Mouse (Mus musculus): ENCODE data around the gene Rora. TPM values are rescaled to one million over a fixed set of nuclear protein-coding genes. Genes with fewer than 3 reads are reported as not detected.

Gene Rora
- total RNA-seq, 2 experiments from 2014 or later, result 30.3 to 33.6 TPM

DNA sequence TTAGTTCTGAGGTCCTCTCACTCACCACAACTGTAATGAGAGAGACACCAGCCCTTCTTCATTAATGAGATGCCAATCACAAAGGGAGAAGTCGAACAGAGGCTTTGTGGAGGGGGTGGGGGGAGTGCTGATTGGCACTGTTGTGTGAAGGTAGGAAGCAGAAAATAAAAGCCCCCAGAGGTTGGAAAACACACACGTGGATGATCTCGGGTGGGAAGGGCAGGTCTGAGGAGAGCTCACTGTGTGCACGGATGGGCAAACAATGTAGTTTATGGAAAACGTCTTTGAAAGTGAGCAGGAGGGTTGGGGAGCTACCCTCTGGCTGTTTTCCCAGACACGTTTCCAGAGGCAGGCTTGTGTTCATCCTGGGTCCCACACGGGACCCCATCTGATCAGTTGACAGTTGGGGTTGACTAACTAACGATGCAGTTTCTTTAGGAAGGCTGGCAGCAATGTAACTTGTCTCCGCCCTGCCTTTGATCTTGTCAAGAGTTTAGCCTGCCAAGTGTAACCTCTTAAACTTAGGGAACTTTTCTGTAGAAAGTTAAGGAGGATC is 460.9 kb downstream of the Rora start:
- intact Hi-C loops (cut with DNase I), result no loop called here
- DNase-seq, result no peak

DNA sequence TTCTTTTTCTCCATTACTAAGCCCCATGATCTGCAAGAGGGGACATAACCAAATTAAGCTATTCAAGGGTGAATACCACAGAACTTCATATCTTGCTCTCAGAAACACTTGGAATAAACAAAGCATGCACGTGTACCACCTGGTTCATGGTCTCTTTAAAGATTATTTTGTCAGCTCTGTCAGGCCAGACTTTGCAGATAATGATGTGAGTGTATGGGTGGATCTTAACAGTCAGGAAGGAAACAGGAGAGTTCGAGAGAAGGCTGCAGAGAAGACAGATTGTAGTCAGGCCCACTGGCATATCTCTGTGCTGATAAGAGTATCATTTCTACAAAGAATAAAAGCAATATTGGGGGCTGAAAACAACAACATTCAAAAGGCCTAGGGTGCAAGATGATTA is 463.2 kb downstream of the Rora start:
- intact Hi-C loops (cut with DNase I), result no loop called here
- no peak for DNase-seq

DNA sequence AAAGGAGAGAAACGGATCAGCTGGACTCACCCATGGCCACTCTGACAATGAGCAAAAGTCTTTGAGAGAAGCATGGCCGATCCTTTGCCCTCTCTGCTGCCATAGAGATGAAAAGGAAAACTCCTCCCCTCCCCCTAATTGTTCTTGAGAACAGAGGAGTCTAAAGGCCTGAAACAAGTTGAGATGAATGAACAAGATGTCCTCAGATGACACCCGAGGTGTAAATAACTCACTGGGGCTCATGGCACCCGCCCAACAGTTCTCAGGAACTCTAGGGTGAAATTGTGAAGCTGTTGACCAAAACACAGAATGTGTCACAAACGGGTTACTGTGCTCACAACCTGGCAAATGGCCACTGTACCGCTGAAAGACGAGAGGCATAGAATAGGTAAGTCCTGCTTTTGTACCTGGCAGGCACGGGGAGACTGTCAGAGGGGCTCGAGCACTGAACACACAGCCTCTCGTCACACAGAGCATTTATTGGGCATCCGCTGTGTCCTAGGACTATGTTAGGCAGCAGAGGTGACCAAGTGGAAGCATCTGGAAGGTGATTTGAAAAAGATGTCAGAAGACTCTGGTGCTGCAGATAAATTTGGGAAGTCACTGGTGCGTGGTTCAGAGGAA is 467.6 kb downstream of the Rora start:
- intact Hi-C loops (cut with DNase I), result no loop called here
- peak in 1 of 2 experiments; percentile 30 for DNase-seq

GRCm38 (mm10) chr9:69125011-69125786 is 471.6 kb downstream of the Rora start:
- DNase-seq, result peak; percentile 70 to 82
- intact Hi-C loops (cut with DNase I), result loop anchor here (5.0 kb wide), 1 partner anchor 162 kb away; no protein-coding TSS in a partner anchor

DNA sequence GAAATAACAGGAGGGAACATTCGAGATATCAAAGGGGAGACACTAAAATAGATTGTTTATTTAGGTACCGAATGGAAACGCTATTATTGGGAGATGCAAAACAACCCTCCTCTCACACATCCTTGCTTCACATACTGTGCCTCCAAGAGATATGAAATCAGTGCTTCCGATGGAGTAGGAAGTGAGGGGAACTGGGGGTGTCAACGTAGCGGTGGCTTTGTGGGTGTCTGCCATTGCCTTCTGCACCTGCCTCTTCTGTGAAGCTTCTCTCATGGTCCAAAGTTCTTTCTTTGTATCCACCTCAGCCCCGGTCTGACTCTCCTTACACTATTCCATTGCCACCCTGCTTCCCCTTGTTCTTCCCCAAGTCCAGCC is 472.2 kb downstream of the Rora start:
- DNase-seq, result peak in 1 of 2 experiments; percentile 59
- intact Hi-C loops (cut with DNase I), result loop anchor here (5.0 kb wide), 1 partner anchor 162 kb away; no protein-coding TSS in a partner anchor

- no peak for DNase-seq
- intact Hi-C loops (cut with DNase I), result loop anchor here (5.0 kb wide), 1 partner anchor 161 kb away; no protein-coding TSS in a partner anchor
Measured at GRCm38 (mm10) chr9:69126595-69126994, 473.0 kb downstream of the Rora start.

DNA sequence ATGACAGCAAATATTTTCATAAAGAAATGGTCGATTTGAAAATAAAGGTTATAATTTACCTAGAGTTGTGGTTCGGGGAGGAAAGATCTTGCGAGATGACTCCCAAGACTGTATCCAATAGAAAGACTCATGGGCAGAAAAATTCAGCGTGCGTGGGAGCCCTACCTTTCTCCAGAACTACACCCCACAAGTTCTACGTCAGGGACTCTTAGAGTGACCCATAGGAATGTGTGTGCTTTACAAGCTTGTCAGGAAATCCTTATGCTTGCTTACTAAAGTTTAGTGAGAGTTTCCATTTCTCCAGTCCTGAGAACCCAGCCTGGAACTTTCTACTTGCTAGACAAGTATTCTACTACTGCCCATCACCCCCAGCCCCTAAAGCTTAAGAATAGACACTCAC is 474.7 kb downstream of the Rora start:
- intact Hi-C loops (cut with DNase I), result loop anchor here (5.0 kb wide), 1 partner anchor 159 kb away; no protein-coding TSS in a partner anchor
- no peak for DNase-seq

DNA sequence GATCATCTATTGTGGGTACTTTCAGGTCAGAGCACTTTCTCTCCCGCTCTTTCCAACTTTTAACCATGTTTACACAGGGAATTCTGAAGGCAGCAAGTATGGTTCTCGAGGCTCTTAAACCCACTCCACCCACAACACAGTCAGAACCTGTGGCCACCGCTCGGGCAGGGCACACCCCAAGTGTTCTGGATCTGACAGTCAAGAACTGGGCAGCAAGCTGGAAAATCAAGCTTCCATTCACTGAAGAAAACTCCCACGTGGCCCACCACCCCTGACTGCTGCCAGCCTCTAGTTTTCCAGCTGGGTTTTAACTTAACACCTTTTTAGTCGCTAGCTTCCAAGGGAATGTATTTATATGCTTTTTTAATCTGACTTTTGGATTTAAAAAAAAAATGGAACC is 479.4 kb downstream of the Rora start:
- intact Hi-C loops (cut with DNase I), result no loop called here
- no peak for DNase-seq

GRCm38 (mm10) chr9:69133696-69134095 is 480.1 kb downstream of the Rora start:
- intact Hi-C loops (cut with DNase I), result no loop called here
- DNase-seq, result peak; percentile 52 to 60

DNA sequence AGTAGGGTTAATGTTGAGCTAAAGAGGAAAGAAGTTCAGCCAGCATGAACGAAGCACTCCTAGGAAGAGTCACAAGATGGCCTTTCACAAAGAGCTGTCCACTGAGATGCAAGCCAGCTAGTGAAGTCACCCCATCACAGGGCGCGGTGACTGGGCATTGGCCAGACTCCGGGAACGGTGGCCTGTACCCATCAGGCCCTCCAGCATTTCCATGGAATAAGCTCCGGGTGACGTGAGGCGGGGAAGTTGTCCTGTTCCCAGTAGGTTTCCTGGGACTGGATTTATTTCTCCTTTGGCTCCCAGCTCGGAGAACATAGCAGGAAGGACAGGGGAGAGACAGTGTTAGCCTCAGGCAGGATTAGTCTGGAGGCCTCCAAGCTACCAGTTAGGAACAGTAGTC is 481.0 kb downstream of the Rora start:
- DNase-seq, result peak; percentile 62 to 66
- intact Hi-C loops (cut with DNase I), result no loop called here

DNA sequence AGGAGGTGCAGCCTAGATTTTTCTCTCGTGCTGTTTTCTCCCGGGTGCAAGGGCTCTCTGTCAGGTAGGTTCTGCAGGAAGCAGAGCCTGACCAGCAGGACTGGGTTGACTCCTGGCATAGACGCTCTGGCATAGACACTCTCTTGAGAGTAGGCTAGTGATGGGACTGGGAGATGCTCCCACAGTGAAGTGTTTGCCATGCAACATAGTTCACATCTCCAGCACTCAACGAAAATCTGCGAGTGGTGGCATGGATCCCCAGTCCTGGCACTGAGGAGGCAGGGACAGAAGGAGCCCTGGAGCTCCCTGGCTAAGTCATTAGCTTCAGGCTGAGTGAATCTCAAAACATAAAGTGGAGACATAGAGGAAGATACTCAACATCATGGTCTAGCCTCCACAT is 483.2 kb downstream of the Rora start:
- intact Hi-C loops (cut with DNase I), result no loop called here
- no peak for DNase-seq

GRCm38 (mm10) chr9:69137398-69137797 is 483.8 kb downstream of the Rora start:
- intact Hi-C loops (cut with DNase I), result no loop called here
- DNase-seq, result no peak

DNA sequence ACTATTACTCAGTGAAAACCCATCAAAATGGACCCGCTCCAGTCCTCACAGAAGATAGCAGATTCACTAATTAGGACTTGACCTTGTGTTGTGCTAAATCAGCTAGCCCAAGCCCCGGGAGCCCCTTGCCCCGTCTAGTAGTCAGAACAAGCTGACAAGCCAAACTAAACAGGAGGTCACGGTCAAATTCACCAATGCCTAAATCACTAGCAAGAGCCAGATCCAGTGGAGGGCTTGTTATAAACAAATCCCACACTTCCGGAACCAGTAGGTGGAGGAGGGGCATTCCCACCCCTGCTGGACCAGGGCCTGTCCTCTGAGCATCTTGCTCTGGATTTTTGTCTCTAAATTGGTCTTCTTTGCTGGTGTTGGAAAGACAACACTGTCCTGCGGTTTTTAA is 486.6 kb downstream of the Rora start:
- intact Hi-C loops (cut with DNase I), result no loop called here
- DNase-seq, result no peak

GRCm38 (mm10) chr9:69141859-69142258 is 488.3 kb downstream of the Rora start:
- DNase-seq, result no peak
- intact Hi-C loops (cut with DNase I), result no loop called here

DNA sequence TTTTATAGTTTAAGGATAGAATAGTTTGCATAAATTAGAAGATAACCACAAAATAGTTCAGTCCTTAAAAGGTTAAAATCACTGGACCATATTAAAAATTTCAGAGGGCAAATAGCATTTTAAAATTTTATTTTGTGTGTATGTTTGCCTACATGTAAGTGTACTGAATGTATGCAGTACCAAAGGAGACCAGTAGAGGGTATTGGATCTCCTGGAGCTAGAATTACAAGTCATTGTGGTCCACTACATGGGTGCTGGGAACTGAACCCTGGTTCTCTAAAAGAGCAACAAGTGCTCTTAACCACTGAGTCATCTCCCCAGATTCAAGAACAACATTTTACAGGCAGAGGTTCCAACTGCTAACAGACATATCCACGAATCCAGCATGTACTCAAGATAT is 493.4 kb downstream of the Rora start:
- DNase-seq, result no peak
- intact Hi-C loops (cut with DNase I), result no loop called here

- intact Hi-C loops (cut with DNase I), result no loop called here
- no peak for DNase-seq
Measured at GRCm38 (mm10) chr9:69150224-69150623, 496.6 kb downstream of the Rora start.

DNA sequence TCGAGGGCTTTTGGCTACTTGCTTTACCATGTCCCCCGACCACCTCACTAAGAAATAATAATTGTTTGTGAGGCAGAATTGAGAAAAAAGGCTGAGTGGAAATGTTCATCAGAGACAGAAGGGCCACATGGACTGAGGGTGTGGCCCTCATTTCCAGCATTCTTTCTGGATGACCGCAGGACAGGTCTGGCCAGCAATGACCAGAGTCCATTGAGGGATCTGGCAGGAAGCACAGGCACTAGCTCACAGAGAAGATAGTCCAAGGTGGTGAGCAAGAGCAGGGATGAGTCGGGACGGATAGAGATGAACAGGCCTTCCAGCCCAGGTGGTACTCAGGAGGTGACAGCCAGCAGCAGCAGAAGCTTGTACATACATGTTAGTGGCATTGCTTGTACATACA is 501.1 kb downstream of the Rora start:
- no peak for DNase-seq
- intact Hi-C loops (cut with DNase I), result no loop called here

- intact Hi-C loops (cut with DNase I), result no loop called here
- no peak for DNase-seq
Measured at GRCm38 (mm10) chr9:69155836-69156595, 502.4 kb downstream of the Rora start.

- no peak for DNase-seq
- intact Hi-C loops (cut with DNase I), result no loop called here
Measured at GRCm38 (mm10) chr9:69160818-69161217, 507.2 kb downstream of the Rora start.

GRCm38 (mm10) chr9:69164653-69165052 is 511.1 kb downstream of the Rora start:
- peak; percentile 37 to 48 for DNase-seq
- intact Hi-C loops (cut with DNase I), result no loop called here
